Comparison of ENCODE assay signal across 29 mouse cellular contexts in genomic region chr5:57778093-57778492, GRCm38 (mm10).
DNase-seq lines count a peak whose midpoint lies in the region; ATAC-seq and TF ChIP-seq lines count a peak whose summit lies in the region.
"Had no signal": no experiment of that assay in that cellular context is flagged by ENCODE, and none has a peak within 500 bp of the region (broad histone marks: within the 10 kb centered on the region; RNA-seq: fewer than 3 reads in every experiment).

No protein-coding gene starts in this region.

- DNase-seq in embryonic facial prominence, embryonic 11.5 days (ENCODE audit: low spot score): peak; percentile 33
- DNase-seq in embryonic facial prominence, embryonic 10.5 days (ENCODE audit: low spot score): no peak
- no peak for DNase-seq in heart, adult 11 months
- peak; percentile 5 for DNase-seq in lung, postnatal 10 days
- no peak for DNase-seq in lung, postnatal 0 days (ENCODE audit: low spot score)
- DNase-seq in fat pad, adult 2 months (ENCODE audit: extremely low read depth, low read depth, low spot score): peak; percentile 3
- DNase-seq: adrenal gland, postnatal 14 days; cerebellum, adult 11 months; cerebellum, adult 9-10 months; cerebellum, postnatal 36 days; embryo, embryonic 11 days; gastrocnemius, postnatal 25 days; heart, postnatal 4 days; kidney, adult 8-10 months; kidney, postnatal 4 days; left cerebral cortex, postnatal 4 days; liver, postnatal 0 days; lung, postnatal 4 days; midbrain, embryonic 14.5 days; retina, postnatal 1 day; right cerebral cortex, postnatal 14 days; thymus, postnatal 4 days had no signal

- no peak for TF ChIP-seq EP300 in lung, postnatal 0 days (IDR thresholded peaks at IDR 0.05)

- 48% methylated on average over 3 of the region's 3 CpGs for WGBS in embryonic facial prominence, embryonic 11.5 days
- WGBS in embryonic facial prominence, embryonic 10.5 days: 36% methylated on average over 3 of the region's 3 CpGs
- WGBS in heart, embryonic 14.5 days: 2% methylated on average over 3 of the region's 3 CpGs
- 34% methylated on average over 3 of the region's 3 CpGs for WGBS in lung, postnatal 0 days

- no peak for ATAC-seq in embryonic facial prominence, embryonic 11.5 days (replicated peaks; ENCODE audit: insufficient number of reproducible peaks, low FRiP score, low TSS enrichment, low read depth)
- ATAC-seq in heart, embryonic 14.5 days (ENCODE audit: insufficient number of reproducible peaks, insufficient read depth, low FRiP score, low read depth): no peak
- ATAC-seq in lung, postnatal 0 days: no peak
- ATAC-seq: forebrain, embryonic 14.5 days; intestine, embryonic 16.5 days; liver, embryonic 12.5 days; liver, postnatal 0 days had no signal

- no peak overlapping the region for H3K9ac ChIP-seq in embryonic facial prominence, embryonic 11.5 days (replicated peaks; ENCODE audit: low read length)
- no peak overlapping the region for H3K9ac ChIP-seq in heart, embryonic 14.5 days (ENCODE audit: low read length)
- H3K9ac ChIP-seq in lung, postnatal 0 days (replicated peaks; ENCODE audit: low read depth): no peak overlapping the region
- H3K9ac ChIP-seq: hindbrain, embryonic 13.5 days; liver, embryonic 12.5 days; liver, postnatal 0 days had no signal

- no peaks in the 10 kb centered on the region for H3K4me1 ChIP-seq in embryonic facial prominence, embryonic 11.5 days (ENCODE audit: control insufficient read depth, insufficient read depth, low read length)
- no peaks in the 10 kb centered on the region for H3K4me1 ChIP-seq in embryonic facial prominence, embryonic 10.5 days
- H3K4me1 ChIP-seq in heart, embryonic 14.5 days (ENCODE audit: control insufficient read depth in 2 of 2, insufficient read depth in 2 of 2, low read length in 2 of 2): peaks cover 0 to 18% of the 10 kb centered on the region in 2 experiments; a peak in 3 of 4 replicates
- H3K4me1 ChIP-seq in lung, postnatal 0 days (ENCODE audit: insufficient read depth, low read depth, low read length): no peaks in the 10 kb centered on the region
- H3K4me1 ChIP-seq: hindbrain, embryonic 13.5 days had no signal

- H3K36me3 ChIP-seq in embryonic facial prominence, embryonic 11.5 days (replicated peaks; ENCODE audit: control insufficient read depth, insufficient read depth, low read depth, low read length): no peaks in the 10 kb centered on the region
- no peaks in the 10 kb centered on the region for H3K36me3 ChIP-seq in embryonic facial prominence, embryonic 10.5 days (replicated peaks)
- no peaks in the 10 kb centered on the region for H3K36me3 ChIP-seq in heart, embryonic 14.5 days (ENCODE audit: control insufficient read depth, insufficient read depth, low read length)
- no peaks in the 10 kb centered on the region for H3K36me3 ChIP-seq in lung, postnatal 0 days (ENCODE audit: insufficient read depth, low read length)
- H3K36me3 ChIP-seq: hindbrain, embryonic 13.5 days; liver, embryonic 12.5 days had no signal

- no peak overlapping the region for H3K4me2 ChIP-seq in embryonic facial prominence, embryonic 11.5 days (ENCODE audit: low read depth, low read length)
- H3K4me2 ChIP-seq in heart, embryonic 14.5 days (ENCODE audit: low read length): peak overlapping the region; percentile 24
- no peak overlapping the region for H3K4me2 ChIP-seq in lung, postnatal 0 days (replicated peaks; ENCODE audit: low read depth, low read length)
- H3K4me2 ChIP-seq: hindbrain, embryonic 13.5 days; liver, embryonic 12.5 days had no signal

- H3K27ac ChIP-seq in embryonic facial prominence, embryonic 11.5 days (replicated peaks; ENCODE audit: low read depth, low read length): no peak overlapping the region
- no peak overlapping the region for H3K27ac ChIP-seq in embryonic facial prominence, embryonic 10.5 days (replicated peaks)
- H3K27ac ChIP-seq in heart, embryonic 14.5 days (replicated peaks in 1 of 2; ENCODE audit: control insufficient read depth in 1 of 2, insufficient read depth in 1 of 2, low read depth in 2 of 2, low read length in 2 of 2): peak overlapping the region; percentile 27 to 58; a peak in 3 of 4 replicates
- H3K27ac ChIP-seq in lung, postnatal 0 days (ENCODE audit: low read length): no peak overlapping the region
- H3K27ac ChIP-seq: hindbrain, embryonic 13.5 days; kidney, postnatal 0 days; liver, embryonic 12.5 days had no signal

- H3K9me3 ChIP-seq in embryonic facial prominence, embryonic 11.5 days (replicated peaks; ENCODE audit: control insufficient read depth, low read length): no peaks in the 10 kb centered on the region
- H3K9me3 ChIP-seq in embryonic facial prominence, embryonic 10.5 days: no peaks in the 10 kb centered on the region
- no peaks in the 10 kb centered on the region for H3K9me3 ChIP-seq in heart, embryonic 14.5 days (ENCODE audit: control insufficient read depth, low read length)
- H3K9me3 ChIP-seq in lung, postnatal 0 days (ENCODE audit: low read length): no peaks in the 10 kb centered on the region
- H3K9me3 ChIP-seq: hindbrain, embryonic 13.5 days; liver, embryonic 12.5 days; megakaryocyte, embryonic 14.5 days had no signal

- no peak for TF ChIP-seq CTCF in lung, postnatal 0 days (IDR thresholded peaks at IDR 0.05)

- no peaks in the 10 kb centered on the region for H3K27me3 ChIP-seq in embryonic facial prominence, embryonic 11.5 days (ENCODE audit: control insufficient read depth, insufficient read depth, low read length)
- H3K27me3 ChIP-seq in embryonic facial prominence, embryonic 10.5 days (replicated peaks; ENCODE audit: low read depth, poor library complexity, severe bottlenecking): no peaks in the 10 kb centered on the region
- no peaks in the 10 kb centered on the region for H3K27me3 ChIP-seq in heart, embryonic 14.5 days (ENCODE audit: control insufficient read depth, insufficient read depth, low read length)
- H3K27me3 ChIP-seq in lung, postnatal 0 days (replicated peaks; ENCODE audit: insufficient read depth, low read length): no peaks in the 10 kb centered on the region
- H3K27me3 ChIP-seq: hindbrain, embryonic 13.5 days; liver, embryonic 12.5 days; megakaryocyte, embryonic 14.5 days had no signal

- no peak overlapping the region for H3K4me3 ChIP-seq in embryonic facial prominence, embryonic 11.5 days (ENCODE audit: low read depth, low read length)
- no peak overlapping the region for H3K4me3 ChIP-seq in embryonic facial prominence, embryonic 10.5 days
- H3K4me3 ChIP-seq in heart, embryonic 14.5 days (ENCODE audit: control insufficient read depth in 1 of 2, insufficient read depth in 1 of 2, low read depth in 1 of 2, low read length in 2 of 2): no peak overlapping the region
- no peak overlapping the region for H3K4me3 ChIP-seq in lung, postnatal 0 days (ENCODE audit: low read depth, low read length)
- H3K4me3 ChIP-seq: hindbrain, embryonic 13.5 days; liver, embryonic 12.5 days; megakaryocyte, embryonic 14.5 days had no signal

Comparison
In these comparisons a context has a peak if more than half of its experiments do, and no peak if none do; other contexts are left out.
1. DNase-seq: peak in embryonic facial prominence, embryonic 11.5 days (single experiment), lung, postnatal 10 days (single experiment) and fat pad, adult 2 months (single experiment); none in embryonic facial prominence, embryonic 10.5 days (single experiment), heart, adult 11 months (single experiment) and lung, postnatal 0 days (single experiment).
2. H3K27ac ChIP-seq: peak in heart, embryonic 14.5 days (2 of 2); none in embryonic facial prominence, embryonic 11.5 days (single experiment), embryonic facial prominence, embryonic 10.5 days (single experiment) and lung, postnatal 0 days (single experiment).